Mouse (Mus musculus) limb, embryonic 15.5 days (tissue): Measurements from ENCODE around the gene Ptges. TPM values are rescaled to one million over a fixed set of nuclear protein-coding genes. Genes with fewer than 3 reads are reported as not detected.
A peak's percentile ranks its signal among the peaks of the same experiment; 100 is the strongest.

Source experiments
- ATAC-seq: fragments of 200-750 bp; cut with Nextera tagmentation; 2 replicates; pipeline ENCODE4 v1.8.0; 2017; ENCODE audit warnings: low read depth, moderate TSS enrichment; ENCODE audit not compliant: insufficient number of reproducible peaks, low FRiP score, low TSS enrichment
- H3K27ac ChIP-seq: fragments of 300-500 bp; sonication (generic); 2 replicates; pipeline ENCODE4 v1.5.1; 2015; ENCODE audit warnings: moderate library complexity, mild to moderate bottlenecking, inconsistent platforms
- H3K27me3 ChIP-seq: fragments of 300-500 bp; sonication (generic); 2 replicates; pipeline ENCODE4 v1.6.1; 2015; ENCODE audit warnings: inconsistent platforms
- H3K36me3 ChIP-seq: fragments of 300-500 bp; sonication (generic); 2 replicates; pipeline ENCODE4 v1.6.1; 2015; ENCODE audit warnings: inconsistent platforms
- H3K4me1 ChIP-seq: fragments of 300-500 bp; sonication (generic); 2 replicates; pipeline ENCODE4 v1.6.1; 2015; ENCODE audit warnings: inconsistent platforms
- H3K4me2 ChIP-seq: fragments of 300-500 bp; sonication (generic); 2 replicates; pipeline ENCODE4 v1.6.1; 2015; ENCODE audit warnings: mild to moderate bottlenecking, inconsistent platforms
- H3K4me3 ChIP-seq: fragments of 300-500 bp; sonication (generic); 2 replicates; pipeline ENCODE4 v1.5.1; 2015; ENCODE audit warnings: mild to moderate bottlenecking, inconsistent platforms
- H3K9ac ChIP-seq: fragments of 300-500 bp; sonication (generic); 2 replicates; pipeline ENCODE4 v1.6.1; 2015; ENCODE audit warnings: inconsistent platforms
- H3K9me3 ChIP-seq: fragments of 300-500 bp; sonication (generic); 2 replicates; pipeline ENCODE4 v1.6.1; 2016; ENCODE audit warnings: inconsistent platforms
- WGBS: fragments of 180-500 bp; shearing (Covaris S2); methylation state at CpG from one replicate; pipeline ENCODE4 v1.1.7; 2015; 5-methylcytosine and 5-hydroxymethylcytosine counted together
- polyA plus RNA-seq: library from polyadenylated mRNA; unstranded; fragments of >200 nt; fragmentation: Nextera tagmentation; extraction: Ambion mirVana; gene quantifications from 2 replicates; pipeline ENCODE4 v1.2.1, GENCODE M21; 2015

Gene Ptges
- 27.6 and 35.3 TPM in 2 replicates for polyA plus RNA-seq

GRCm38 (mm10) chr2:30929483-30930045, at the start of gene Ptges:
Gene Ptges, minus strand, starts transcription at chr2:30929863.
- H3K9ac ChIP-seq: 0 out of 2 replicates have a peak within 1 kb of the TSS, but pooled peaks have one; percentile 31
- H3K4me3 ChIP-seq: peak within 1 kb of the TSS; percentile 30
- no peaks in the 10 kb centered on the region for H3K36me3 ChIP-seq
- no peaks in the 10 kb centered on the region for H3K9me3 ChIP-seq
- H3K4me1 ChIP-seq: peaks cover 33% of the 10 kb centered on the region
- peak within 1 kb of the TSS; percentile 53 for H3K4me2 ChIP-seq
- WGBS: 1% methylated on average over 23 of the region's 23 CpGs
- H3K27ac ChIP-seq: no peak within 1 kb of the TSS; the same call in none of the 2 replicates
- no peak for ATAC-seq
- H3K27me3 ChIP-seq: no peaks in the 10 kb centered on the region

- 2% methylated on average over 59 of the region's 59 CpGs for WGBS
- ATAC-seq: peak; percentile 91
- Histone ChIP-seq H3K27me3 (no peaks in the 10 kb centered on the region), H3K9ac (peak within 1 kb of the TSS; percentile 86), H3K4me1 (peaks cover 19% of the 10 kb centered on the region), H3K36me3 (peaks cover 41% of the 10 kb centered on the region), H3K4me2 (peak within 1 kb of the TSS; percentile 88), H3K4me3 (peak within 1 kb of the TSS; percentile 93), H3K9me3 (no peaks in the 10 kb centered on the region), H3K27ac (peak within 1 kb of the TSS; percentile 74)
These were observed 38.0 kb upstream of the Ptges start, which contains the start of gene Tor1a for GRCm38 (mm10) chr2:30967352-30968327. Gene Tor1a, minus strand, starts transcription at chr2:30967933.

DNA sequence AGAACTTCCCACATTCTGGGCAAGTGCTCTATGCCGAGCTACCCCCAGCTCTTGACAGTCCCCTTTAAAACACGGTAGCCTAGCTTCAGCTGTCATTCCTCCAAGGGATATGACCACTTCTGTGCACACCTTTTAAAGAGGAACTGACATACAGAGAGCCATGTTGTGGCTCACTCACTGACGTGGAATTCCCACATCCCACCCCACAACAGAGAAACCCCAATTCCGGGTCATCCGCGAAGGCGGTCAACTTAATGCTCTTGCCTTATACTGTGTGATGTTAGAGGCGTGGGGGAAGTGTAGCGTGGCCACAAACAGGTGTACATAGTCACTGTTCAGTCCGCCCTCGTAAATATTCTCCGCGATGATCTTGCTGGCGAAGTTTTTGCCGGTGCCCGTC, 37.2 kb upstream of the Ptges start:
- Histone ChIP-seq H3K4me1 (peaks cover 19% of the 10 kb centered on the region), H3K27ac (no peak overlapping the region), H3K9ac (peak overlapping the region; percentile 86), H3K4me2 (peak overlapping the region; percentile 88), H3K27me3 (no peaks in the 10 kb centered on the region), H3K4me3 (peak overlapping the region; percentile 93), H3K9me3 (no peaks in the 10 kb centered on the region), H3K36me3 (peaks cover 45% of the 10 kb centered on the region)
- WGBS: 14% methylated on average over 16 of the region's 16 CpGs
- 0 out of 2 replicates have a peak, but pooled peaks have one; percentile 15 for ATAC-seq

- peaks cover 19% of the 10 kb centered on the region for H3K4me1 ChIP-seq
- no peak overlapping the region for H3K4me2 ChIP-seq
- H3K9me3 ChIP-seq: no peaks in the 10 kb centered on the region
- 90% methylated on average over 8 of the region's 8 CpGs for WGBS
- H3K27me3 ChIP-seq: no peaks in the 10 kb centered on the region
- no peak overlapping the region for H3K27ac ChIP-seq
- no peak overlapping the region for H3K9ac ChIP-seq
- no peak for ATAC-seq
- no peak overlapping the region for H3K4me3 ChIP-seq
- peaks cover 57% of the 10 kb centered on the region for H3K36me3 ChIP-seq
These were observed 36.0 kb upstream of the Ptges start for GRCm38 (mm10) chr2:30965627-30966026.

DNA sequence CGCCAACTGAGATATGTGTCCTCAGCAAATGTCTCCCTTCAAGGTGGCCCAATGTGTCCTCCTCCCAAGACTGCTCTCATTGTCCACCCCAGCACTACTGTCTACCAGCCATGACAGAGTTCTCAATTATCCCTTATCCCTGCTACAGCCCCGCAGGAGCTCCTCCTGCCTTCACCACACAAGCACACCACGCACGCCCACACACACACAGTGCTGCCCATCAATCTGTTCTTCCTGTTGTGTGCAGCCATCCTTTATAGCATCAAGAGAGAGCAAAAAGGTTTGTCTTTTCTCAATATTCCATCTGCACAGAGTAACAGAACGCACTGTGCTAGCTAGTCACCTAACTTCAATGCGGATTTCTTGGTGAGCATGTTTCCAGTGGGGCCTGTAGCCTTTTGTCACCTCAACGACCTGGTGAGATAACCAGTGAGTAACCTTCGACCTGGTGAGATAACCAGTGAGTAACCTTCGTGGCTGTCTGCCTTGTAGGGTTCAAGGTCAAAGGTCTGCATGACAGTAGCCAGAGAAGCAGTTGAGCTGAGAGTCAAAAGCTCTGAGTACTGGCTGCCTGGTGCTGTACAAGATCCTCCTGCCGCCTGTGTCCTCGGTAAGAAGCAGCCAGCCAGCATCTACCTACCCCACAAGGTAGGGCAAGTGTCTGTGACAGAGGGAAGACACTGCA, 33.0 kb upstream of the Ptges start:
- WGBS: 90% methylated on average over 11 of the region's 11 CpGs
- H3K4me2 ChIP-seq: no peak overlapping the region
- H3K9me3 ChIP-seq: no peaks in the 10 kb centered on the region
- no peaks in the 10 kb centered on the region for H3K27me3 ChIP-seq
- peaks cover 19% of the 10 kb centered on the region for H3K4me1 ChIP-seq
- no peak overlapping the region for H3K27ac ChIP-seq
- H3K36me3 ChIP-seq: peaks cover 82% of the 10 kb centered on the region
- H3K9ac ChIP-seq: no peak overlapping the region
- H3K4me3 ChIP-seq: no peak overlapping the region
- ATAC-seq: no peak

DNA sequence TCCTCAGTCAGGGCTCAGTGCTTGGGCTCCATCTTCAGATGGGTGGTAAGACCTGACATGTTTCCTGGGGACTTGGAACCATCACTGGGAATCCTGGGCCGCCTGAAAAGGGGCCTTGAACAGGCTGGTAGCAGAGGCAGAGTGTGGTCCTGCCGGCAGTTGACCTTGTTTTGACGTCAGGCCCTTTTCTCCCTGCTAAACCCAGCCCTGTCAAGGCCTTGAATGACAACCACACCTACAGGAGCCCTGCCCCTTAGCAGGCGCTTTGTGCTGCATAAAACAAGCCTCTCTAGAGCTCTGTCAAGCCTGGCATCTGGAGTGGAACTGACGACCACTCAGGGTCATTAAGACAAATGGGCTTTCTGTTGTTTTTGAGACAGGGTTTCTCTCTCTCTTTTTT, 30.2 kb upstream of the Ptges start:
- Histone ChIP-seq H3K4me3 (no peak overlapping the region), H3K9ac (no peak overlapping the region), H3K4me1 (peaks cover 5% of the 10 kb centered on the region), H3K27ac (no peak overlapping the region), H3K9me3 (no peaks in the 10 kb centered on the region), H3K36me3 (peaks cover 98% of the 10 kb centered on the region), H3K4me2 (no peak overlapping the region), H3K27me3 (no peaks in the 10 kb centered on the region)
- no peak for ATAC-seq
- 51% methylated on average over 5 of the region's 5 CpGs for WGBS

DNA sequence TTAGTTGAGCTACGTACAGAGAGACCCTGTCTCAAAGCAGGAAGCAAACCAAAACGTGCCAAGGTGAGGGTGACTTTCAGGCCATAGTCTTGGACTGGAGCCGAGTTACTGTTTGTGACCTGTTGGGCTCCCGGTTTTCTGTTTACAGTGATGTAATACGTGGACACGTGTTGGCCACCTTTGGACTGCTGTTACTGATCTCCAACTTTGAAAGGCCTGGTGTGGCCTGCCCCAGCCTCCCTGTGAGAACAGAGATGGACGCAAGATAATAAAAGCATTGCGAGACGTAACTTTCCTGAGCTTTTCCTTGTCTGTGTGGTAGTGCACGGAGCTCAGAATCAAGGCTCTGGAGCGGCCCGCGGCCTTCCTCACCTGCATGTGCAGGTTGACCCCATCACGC, 29.1 kb upstream of the Ptges start:
- WGBS: 89% methylated on average over 14 of the region's 14 CpGs
- no peak for ATAC-seq
- Histone ChIP-seq H3K4me1 (peaks cover 16% of the 10 kb centered on the region), H3K9ac (no peak overlapping the region), H3K27me3 (no peaks in the 10 kb centered on the region), H3K9me3 (no peaks in the 10 kb centered on the region), H3K27ac (no peak overlapping the region), H3K4me3 (no peak overlapping the region), H3K4me2 (no peak overlapping the region), H3K36me3 (peaks cover 86% of the 10 kb centered on the region)

GRCm38 (mm10) chr2:30957511-30957910, 27.8 kb upstream of the Ptges start:
- WGBS: 90% methylated on average over 4 of the region's 4 CpGs

DNA sequence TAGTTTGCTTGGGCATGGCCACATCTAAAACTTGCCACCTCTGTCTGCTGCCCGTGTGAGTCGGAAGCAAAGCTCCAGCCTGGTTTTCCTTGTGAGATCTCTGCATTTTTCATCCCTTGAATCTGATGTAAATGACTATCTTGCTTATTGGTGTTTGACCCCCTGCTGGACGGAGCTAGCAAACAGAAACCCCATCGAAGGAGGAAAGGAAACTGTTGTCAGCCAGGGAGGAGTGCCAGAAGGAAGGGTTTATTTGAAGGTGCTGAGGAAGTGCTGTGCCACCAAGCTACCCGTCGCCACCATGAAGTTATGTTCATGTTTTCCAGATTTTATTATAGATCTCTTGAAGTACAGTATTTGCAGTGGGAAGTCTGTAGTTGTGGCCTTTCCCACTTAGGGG, 25.1 kb upstream of the Ptges start:
- Histone ChIP-seq H3K9ac (no peak overlapping the region), H3K4me2 (peak overlapping the region; percentile 69; the same call in 1 of the 2 replicates), H3K9me3 (no peaks in the 10 kb centered on the region), H3K27ac (no peak overlapping the region), H3K4me1 (peaks cover 24% of the 10 kb centered on the region), H3K27me3 (no peaks in the 10 kb centered on the region), H3K36me3 (peaks cover 47% of the 10 kb centered on the region), H3K4me3 (no peak overlapping the region)
- WGBS: 65% methylated on average over 6 of the region's 6 CpGs
- ATAC-seq: no peak

More at GRCm38 (mm10) chr2:30957511-30957910, 27.8 kb upstream of the Ptges start:
- Histone ChIP-seq H3K4me1 (peaks cover 20% of the 10 kb centered on the region), H3K4me2 (no peak overlapping the region), H3K36me3 (peaks cover 74% of the 10 kb centered on the region), H3K9ac (no peak overlapping the region), H3K9me3 (no peaks in the 10 kb centered on the region), H3K4me3 (no peak overlapping the region), H3K27ac (no peak overlapping the region), H3K27me3 (no peaks in the 10 kb centered on the region)
- no peak for ATAC-seq

GRCm38 (mm10) chr2:30952824-30953490, 23.3 kb upstream of the Ptges start, which contains the start of gene Tor1b:
Gene Tor1b, plus strand, starts transcription at chr2:30952959.
- H3K4me3 ChIP-seq: peak within 1 kb of the TSS; percentile 87
- no peaks in the 10 kb centered on the region for H3K27me3 ChIP-seq
- peak within 1 kb of the TSS; percentile 89 for H3K9ac ChIP-seq
- peak within 1 kb of the TSS; percentile 69 for H3K4me2 ChIP-seq
- H3K4me1 ChIP-seq: peaks cover 24% of the 10 kb centered on the region
- ATAC-seq: peak; percentile 69; the same call in 1 of the 2 replicates
- peaks cover 29% of the 10 kb centered on the region for H3K36me3 ChIP-seq
- under 1% methylated on average over 60 of the region's 60 CpGs for WGBS
- H3K27ac ChIP-seq: peak within 1 kb of the TSS; percentile 86
- H3K9me3 ChIP-seq: no peaks in the 10 kb centered on the region

DNA sequence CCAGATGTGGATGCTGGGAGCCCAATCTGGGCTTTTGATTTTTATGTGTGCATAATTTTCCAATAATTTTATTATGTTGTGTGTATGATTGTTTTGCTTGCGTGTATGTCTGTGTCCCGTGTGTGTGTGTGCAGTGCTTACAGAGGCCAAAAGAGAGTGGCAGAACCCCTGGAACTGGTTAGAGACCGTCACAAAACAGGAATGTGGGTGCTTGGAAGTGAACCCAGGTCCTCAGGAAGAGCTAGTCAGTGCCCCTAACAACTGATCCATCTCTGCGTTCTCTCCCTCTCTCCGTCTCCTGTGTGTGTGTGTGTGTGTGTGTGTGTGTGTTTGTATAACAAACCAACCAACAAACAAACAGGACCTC, 22.8 kb upstream of the Ptges start:
- 27% methylated on average over 5 of the region's 5 CpGs for WGBS
- H3K4me3 ChIP-seq: peak overlapping the region; percentile 87
- H3K9ac ChIP-seq: no peak overlapping the region
- no peaks in the 10 kb centered on the region for H3K9me3 ChIP-seq
- peaks cover 24% of the 10 kb centered on the region for H3K36me3 ChIP-seq
- H3K4me2 ChIP-seq: peak overlapping the region; percentile 69
- peaks cover 24% of the 10 kb centered on the region for H3K4me1 ChIP-seq
- H3K27me3 ChIP-seq: no peaks in the 10 kb centered on the region
- ATAC-seq: peak; percentile 30; the same call in 1 of the 2 replicates
- H3K27ac ChIP-seq: peak overlapping the region; percentile 86
